Mouse (Mus musculus) embryonic facial prominence, embryonic 13.5 days (tissue): ENCODE results near the gene Col23a1. TPM values are rescaled to one million over a fixed set of nuclear protein-coding genes. Genes with fewer than 3 reads are reported as not detected.

ENCODE experiments used
- ATAC-seq: fragments of 200-750 bp; cut with Nextera tagmentation; 2 replicates; pipeline ENCODE4 v1.8.0; 2017; ENCODE audit warnings: low read depth; ENCODE audit not compliant: insufficient number of reproducible peaks, insufficient read depth, low FRiP score, low TSS enrichment
- H3K27ac ChIP-seq: fragments of 300-500 bp; sonication (generic); 2 replicates; pipeline ENCODE4 v1.5.1; 2015; ENCODE audit warnings: moderate library complexity, mild to moderate bottlenecking, inconsistent platforms
- H3K27me3 ChIP-seq: fragments of 300-500 bp; sonication (generic); 2 replicates; pipeline ENCODE4 v1.6.1; 2015; ENCODE audit warnings: mild to moderate bottlenecking, inconsistent platforms
- H3K36me3 ChIP-seq: fragments of 300-500 bp; sonication (generic); 2 replicates; pipeline ENCODE4 v1.6.1; 2015; ENCODE audit warnings: mild to moderate bottlenecking, inconsistent platforms
- H3K4me1 ChIP-seq: fragments of 300-500 bp; sonication (generic); 2 replicates; pipeline ENCODE4 v1.6.1; 2015; ENCODE audit warnings: inconsistent platforms
- H3K4me2 ChIP-seq: fragments of 300-500 bp; sonication (generic); 2 replicates; pipeline ENCODE4 v1.6.1; 2015; ENCODE audit warnings: moderate library complexity, mild to moderate bottlenecking, inconsistent platforms
- H3K4me3 ChIP-seq: fragments of 300-500 bp; sonication (generic); 2 replicates; pipeline ENCODE4 v1.5.1; 2015; ENCODE audit warnings: mild to moderate bottlenecking, inconsistent platforms
- H3K9ac ChIP-seq: fragments of 300-500 bp; sonication (generic); 2 replicates; pipeline ENCODE4 v1.6.1; 2015; ENCODE audit warnings: mild to moderate bottlenecking, inconsistent platforms
- H3K9me3 ChIP-seq: fragments of 300-500 bp; sonication (generic); 2 replicates; pipeline ENCODE4 v1.6.1; 2016; ENCODE audit warnings: inconsistent platforms
- WGBS: fragments of 180-500 bp; shearing (Covaris S2); methylation state at CpG from one replicate; pipeline ENCODE4 v1.1.7; 2015; ENCODE audit warnings: mixed read lengths; 5-methylcytosine and 5-hydroxymethylcytosine counted together
- polyA plus RNA-seq: library from polyadenylated mRNA; unstranded; fragments of >200 nt; fragmentation: Nextera tagmentation; extraction: Ambion mirVana; gene quantifications from 2 replicates; pipeline ENCODE4 v1.2.1, GENCODE M21; 2015

Gene Col23a1
- polyA plus RNA-seq, 1 experiment from 2014 or later = 20.2 TPM

DNA sequence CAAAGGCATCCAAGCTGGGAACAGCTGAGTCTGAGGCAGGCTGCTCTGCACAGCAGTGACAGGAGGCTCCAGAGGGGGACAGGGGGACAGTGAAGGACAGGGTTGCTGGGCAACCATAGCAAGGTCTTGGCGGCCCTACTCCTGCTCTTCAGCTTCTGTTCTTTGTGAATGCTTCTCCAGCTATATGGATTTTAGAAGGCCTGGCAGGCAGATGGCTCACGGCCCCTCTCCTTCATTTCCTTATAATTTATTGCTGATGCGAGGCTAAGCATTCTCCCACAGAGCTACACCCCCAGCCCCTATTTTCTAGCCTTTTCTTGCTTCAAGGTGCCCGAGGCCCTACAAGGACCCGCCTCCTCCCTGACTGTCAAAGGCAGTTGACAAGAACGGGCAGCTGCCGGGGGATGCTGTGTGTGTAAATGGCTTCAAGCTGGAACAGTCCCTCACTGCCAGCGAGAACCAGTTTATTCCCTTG lies 169.9 kb downstream of the Col23a1 start:
- H3K4me3 ChIP-seq = no peak overlapping the region
- 0 out of 2 replicates have a peak overlapping the region, but pooled peaks have one; percentile 11 for H3K9ac ChIP-seq
- WGBS = 21% methylated on average over 8 of the region's 8 CpGs
- H3K27me3 ChIP-seq = no peaks in the 10 kb centered on the region; the same call in 1 of the 2 replicates
- ATAC-seq = 0 out of 2 replicates have a peak, but pooled peaks have one; percentile 37
- no peaks in the 10 kb centered on the region for H3K36me3 ChIP-seq
- H3K4me1 ChIP-seq = peaks cover 15% of the 10 kb centered on the region
- H3K4me2 ChIP-seq = peak overlapping the region; percentile 21; the same call in 1 of the 2 replicates
- peak overlapping the region; percentile 57 for H3K27ac ChIP-seq
- no peaks in the 10 kb centered on the region for H3K9me3 ChIP-seq

DNA sequence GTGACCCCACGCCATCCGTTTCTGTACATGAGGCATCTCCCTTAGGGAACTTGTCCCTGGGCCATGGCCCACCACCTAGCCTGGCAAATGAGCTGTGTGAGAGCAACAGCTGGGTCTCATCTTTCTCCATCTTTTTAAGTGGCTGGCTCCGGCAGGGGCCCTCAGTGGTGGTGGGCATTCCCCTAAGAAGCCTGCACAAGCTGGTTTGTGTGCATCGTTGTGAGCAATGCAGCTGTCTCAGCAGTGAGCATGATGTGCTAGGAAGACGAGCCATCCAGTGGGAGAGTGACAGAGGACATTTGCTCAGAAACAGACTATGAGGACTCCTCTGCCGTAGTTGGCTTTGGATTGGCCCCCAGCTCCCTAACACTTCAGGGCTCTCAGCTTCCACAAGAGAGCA lies 179.0 kb downstream of the Col23a1 start:
- no peak overlapping the region for H3K4me3 ChIP-seq
- H3K27ac ChIP-seq = peak overlapping the region; percentile 58
- 26% methylated on average over 6 of the region's 6 CpGs for WGBS

GRCm38 (mm10) chr11:51469341-51469831 lies 179.7 kb downstream of the Col23a1 start:
- Histone ChIP-seq H3K27ac (peak overlapping the region; percentile 58), H3K9ac (no peak overlapping the region; the same call in 1 of the 2 replicates), H3K27me3 (peaks cover 4% of the 10 kb centered on the region; the same call in 1 of the 2 replicates), H3K4me1 (peaks cover 66% of the 10 kb centered on the region), H3K9me3 (no peaks in the 10 kb centered on the region), H3K36me3 (no peaks in the 10 kb centered on the region), H3K4me2 (peak overlapping the region; percentile 35), H3K4me3 (no peak overlapping the region)
- WGBS = 25% methylated on average over 13 of the region's 13 CpGs
- 0 out of 2 replicates have a peak, but pooled peaks have one; percentile 12 for ATAC-seq

More for the DNA sequence above, 179.0 kb downstream of the Col23a1 start:
- Histone ChIP-seq H3K36me3 (no peaks in the 10 kb centered on the region), H3K9me3 (no peaks in the 10 kb centered on the region), H3K27me3 (peaks cover 4% of the 10 kb centered on the region; the same call in 1 of the 2 replicates), H3K4me2 (peak overlapping the region; percentile 35), H3K4me1 (peaks cover 66% of the 10 kb centered on the region), H3K9ac (no peak overlapping the region)
- no peak for ATAC-seq

- Histone ChIP-seq H3K27ac (peak overlapping the region; percentile 58), H3K4me1 (peaks cover 62% of the 10 kb centered on the region), H3K36me3 (no peaks in the 10 kb centered on the region), H3K4me3 (no peak overlapping the region), H3K27me3 (peaks cover 4% of the 10 kb centered on the region; the same call in 1 of the 2 replicates), H3K9ac (no peak overlapping the region), H3K4me2 (peak overlapping the region; percentile 46), H3K9me3 (no peaks in the 10 kb centered on the region)
- 20% methylated on average over 17 of the region's 17 CpGs for WGBS
- 0 out of 2 replicates have a peak, but pooled peaks have one; percentile 11 for ATAC-seq
Observed at GRCm38 (mm10) chr11:51470383-51471144, 180.8 kb downstream of the Col23a1 start.

- 70% methylated on average over 2 of the region's 2 CpGs for WGBS
- H3K9ac ChIP-seq = no peak overlapping the region
- H3K4me3 ChIP-seq = no peak overlapping the region
- H3K27ac ChIP-seq = no peak overlapping the region
- H3K4me2 ChIP-seq = no peak overlapping the region
- peaks cover 4% of the 10 kb centered on the region; the same call in 1 of the 2 replicates for H3K27me3 ChIP-seq
- no peak for ATAC-seq
- H3K36me3 ChIP-seq = no peaks in the 10 kb centered on the region
- no peaks in the 10 kb centered on the region for H3K9me3 ChIP-seq
- peaks cover 57% of the 10 kb centered on the region for H3K4me1 ChIP-seq
Observed at GRCm38 (mm10) chr11:51473686-51474085, 184.0 kb downstream of the Col23a1 start.

- ATAC-seq = no peak
- Histone ChIP-seq H3K4me2 (no peak overlapping the region), H3K9me3 (no peaks in the 10 kb centered on the region), H3K36me3 (no peaks in the 10 kb centered on the region), H3K4me3 (no peak overlapping the region), H3K27ac (0 out of 2 replicates have a peak overlapping the region, but pooled peaks have one; percentile 55), H3K27me3 (no peaks in the 10 kb centered on the region), H3K9ac (no peak overlapping the region), H3K4me1 (peaks cover 31% of the 10 kb centered on the region)
- 52% methylated on average over 4 of the region's 4 CpGs for WGBS
Observed at GRCm38 (mm10) chr11:51476543-51476942, 186.8 kb downstream of the Col23a1 start.

- Histone ChIP-seq H3K27ac (peak overlapping the region; percentile 55), H3K36me3 (no peaks in the 10 kb centered on the region)
- no peak for ATAC-seq
Observed at GRCm38 (mm10) chr11:51477571-51477970, 187.9 kb downstream of the Col23a1 start.

GRCm38 (mm10) chr11:51482251-51482650 lies 192.5 kb downstream of the Col23a1 start:
- H3K27ac ChIP-seq = no peak overlapping the region
- ATAC-seq = no peak
- 67% methylated on average over 3 of the region's 3 CpGs for WGBS

More at GRCm38 (mm10) chr11:51477571-51477970, 187.9 kb downstream of the Col23a1 start:
- Histone ChIP-seq H3K27me3 (no peaks in the 10 kb centered on the region), H3K4me1 (peaks cover 27% of the 10 kb centered on the region), H3K4me3 (no peak overlapping the region), H3K9me3 (no peaks in the 10 kb centered on the region), H3K9ac (no peak overlapping the region), H3K4me2 (no peak overlapping the region)
- WGBS = 66% methylated on average over 8 of the region's 8 CpGs

GRCm38 (mm10) chr11:51485051-51485521 lies 195.4 kb downstream of the Col23a1 start:
- Histone ChIP-seq H3K27me3 (no peaks in the 10 kb centered on the region), H3K27ac (peak overlapping the region; percentile 73), H3K4me2 (peak overlapping the region; percentile 24; the same call in 1 of the 2 replicates), H3K4me1 (peaks cover 46% of the 10 kb centered on the region), H3K4me3 (no peak overlapping the region), H3K36me3 (no peaks in the 10 kb centered on the region), H3K9me3 (no peaks in the 10 kb centered on the region), H3K9ac (no peak overlapping the region)
- no peak for ATAC-seq
- WGBS = 21% methylated on average over 8 of the region's 8 CpGs

More at GRCm38 (mm10) chr11:51482251-51482650, 192.5 kb downstream of the Col23a1 start:
- Histone ChIP-seq H3K4me2 (no peak overlapping the region), H3K36me3 (no peaks in the 10 kb centered on the region), H3K27me3 (no peaks in the 10 kb centered on the region), H3K4me1 (peaks cover 34% of the 10 kb centered on the region), H3K9ac (no peak overlapping the region), H3K9me3 (no peaks in the 10 kb centered on the region), H3K4me3 (no peak overlapping the region)

DNA sequence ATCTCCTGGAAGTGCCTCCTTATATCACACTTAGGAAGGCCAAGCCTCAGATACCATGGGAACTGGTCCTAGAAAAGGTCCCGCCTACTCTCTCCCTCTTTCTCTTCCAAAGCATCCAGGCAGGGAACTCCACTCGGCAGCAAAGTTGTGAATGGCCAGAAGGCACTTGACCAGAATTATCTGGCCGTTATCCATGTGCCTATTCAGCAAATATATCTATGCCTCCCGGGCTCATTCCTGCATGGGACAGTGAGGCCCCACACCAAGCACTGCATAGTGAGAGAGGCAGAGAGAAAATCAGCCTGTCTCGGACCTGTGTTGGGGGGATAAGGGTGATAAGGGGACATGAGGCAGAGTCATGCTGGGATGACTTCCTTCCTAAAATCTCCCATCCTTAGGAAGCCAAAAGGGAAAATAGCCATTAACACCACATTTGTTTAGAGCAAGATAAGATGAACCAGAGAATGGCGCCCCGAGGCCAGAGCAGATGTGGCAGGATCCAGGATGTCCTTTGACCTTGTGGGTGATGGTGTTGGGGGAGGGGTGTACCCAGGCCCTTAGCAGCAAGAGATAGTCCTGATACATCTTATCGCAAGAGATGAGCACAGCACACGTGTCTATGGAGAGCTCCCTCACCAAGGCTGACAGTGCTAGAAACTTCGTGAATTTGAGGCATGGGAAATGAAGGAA lies 196.2 kb downstream of the Col23a1 start:
- Histone ChIP-seq H3K27me3 (no peaks in the 10 kb centered on the region), H3K4me3 (no peak overlapping the region), H3K9me3 (no peaks in the 10 kb centered on the region), H3K4me2 (peak overlapping the region; percentile 24; the same call in 1 of the 2 replicates), H3K9ac (no peak overlapping the region), H3K36me3 (no peaks in the 10 kb centered on the region), H3K4me1 (peaks cover 46% of the 10 kb centered on the region), H3K27ac (peak overlapping the region; percentile 73)
- 45% methylated on average over 10 of the region's 10 CpGs for WGBS
- no peak for ATAC-seq

DNA sequence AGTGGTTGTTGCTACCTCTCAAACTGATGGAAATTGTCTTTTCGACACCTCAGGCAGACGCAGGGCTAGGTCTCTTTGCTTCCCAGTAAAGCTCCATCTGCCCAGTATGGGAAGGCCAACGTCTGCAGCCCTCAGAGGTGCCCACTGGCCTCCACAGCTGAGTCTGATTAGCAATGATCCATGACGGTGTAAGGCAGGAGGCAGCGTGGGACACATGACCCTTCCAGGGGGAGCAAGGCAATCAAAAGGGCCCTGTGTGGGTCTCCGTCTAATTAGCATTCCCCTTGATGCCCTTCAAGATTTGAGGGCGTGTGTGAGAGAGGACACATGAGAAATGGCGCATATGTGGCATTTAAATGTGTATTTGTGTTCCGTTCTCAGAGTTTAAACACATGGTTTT lies 199.1 kb downstream of the Col23a1 start:
- 22% methylated on average over 9 of the region's 9 CpGs for WGBS
- Histone ChIP-seq H3K27me3 (no peaks in the 10 kb centered on the region), H3K4me1 (peaks cover 43% of the 10 kb centered on the region), H3K9me3 (no peaks in the 10 kb centered on the region), H3K36me3 (no peaks in the 10 kb centered on the region), H3K27ac (0 out of 2 replicates have a peak overlapping the region, but pooled peaks have one; percentile 18), H3K4me2 (no peak overlapping the region), H3K4me3 (no peak overlapping the region), H3K9ac (no peak overlapping the region)
- ATAC-seq = no peak
